Mouse (Mus musculus) gastrocnemius, postnatal 4 days (tissue): Measurements from ENCODE around the gene Rapgef6. TPM values are rescaled to one million over a fixed set of nuclear protein-coding genes. Genes with fewer than 3 reads are reported as not detected.

ENCODE experiments used
- DNase-seq, 2 experiments: peaks; one replicate each; pipeline ENCODE4 v3.0.0; 2021 to 2022; ENCODE audit warnings: low spot score in 2 of 2, mixed read lengths in 2 of 2
- total RNA-seq, 2 experiments: library from RNA; stranded (reverse); gene quantifications; 2 replicates each; pipeline ENCODE4 v1.2.3; 2021

Rapgef6 gene
- total RNA-seq, 2 experiments from 2014 or later, result 18.6 to 19.5 TPM

- DNase-seq, result no peak
Observed at GRCm38 (mm10) chr11:54690171-54690570, 167.5 kb downstream of the Rapgef6 start.

- peak in 1 of 2 experiments; percentile 32 for DNase-seq
Observed at GRCm38 (mm10) chr11:54691179-54691578, 168.5 kb downstream of the Rapgef6 start.

GRCm38 (mm10) chr11:54693696-54694095 is 171.0 kb downstream of the Rapgef6 start:
- no peak for DNase-seq

- no peak for DNase-seq
Observed at GRCm38 (mm10) chr11:54694291-54694690, 171.6 kb downstream of the Rapgef6 start.

GRCm38 (mm10) chr11:54695951-54696350 is 173.3 kb downstream of the Rapgef6 start:
- DNase-seq, result no peak

GRCm38 (mm10) chr11:54697611-54698010 is 175.0 kb downstream of the Rapgef6 start:
- no peak for DNase-seq

- no peak for DNase-seq
Observed at GRCm38 (mm10) chr11:54698636-54699035, 176.0 kb downstream of the Rapgef6 start.

- no peak for DNase-seq
Observed at GRCm38 (mm10) chr11:54699972-54700371, 177.3 kb downstream of the Rapgef6 start.

- DNase-seq, result no peak
Observed at GRCm38 (mm10) chr11:54701848-54702247, 179.2 kb downstream of the Rapgef6 start.

GRCm38 (mm10) chr11:54703306-54703705 is 180.7 kb downstream of the Rapgef6 start:
- peak; percentile 28 to 71 for DNase-seq

- no peak for DNase-seq
Observed at GRCm38 (mm10) chr11:54708153-54708552, 185.5 kb downstream of the Rapgef6 start.

GRCm38 (mm10) chr11:54709645-54710044 is 187.0 kb downstream of the Rapgef6 start:
- no peak for DNase-seq

GRCm38 (mm10) chr11:54710512-54711293 is 188.1 kb downstream of the Rapgef6 start:
- DNase-seq, result no peak

- no peak for DNase-seq
Observed at GRCm38 (mm10) chr11:54712849-54713248, 190.2 kb downstream of the Rapgef6 start.

GRCm38 (mm10) chr11:54717893-54718292 is 195.2 kb downstream of the Rapgef6 start:
- no peak for DNase-seq

- DNase-seq, result no peak
Observed at GRCm38 (mm10) chr11:54718601-54719000, 196.0 kb downstream of the Rapgef6 start.

- DNase-seq, result no peak
Observed at GRCm38 (mm10) chr11:54722057-54722456, 199.4 kb downstream of the Rapgef6 start.

GRCm38 (mm10) chr11:54724353-54725034 is 201.8 kb downstream of the Rapgef6 start:
- DNase-seq, result no peak

- DNase-seq, result no peak
Observed at GRCm38 (mm10) chr11:54726571-54727062, 204.0 kb downstream of the Rapgef6 start.

- no peak for DNase-seq
Observed at GRCm38 (mm10) chr11:54727327-54727901, 204.8 kb downstream of the Rapgef6 start.

- no peak for DNase-seq
Observed at GRCm38 (mm10) chr11:54728371-54728770, 205.7 kb downstream of the Rapgef6 start.

GRCm38 (mm10) chr11:54729311-54729710 is 206.7 kb downstream of the Rapgef6 start:
- DNase-seq, result no peak
